Mouse (Mus musculus) layer of hippocampus, adult 11-12 months (tissue): ENCODE data around the gene 7420426K07Rik.

Source experiments
- DNase-seq: peaks from one replicate; pipeline ENCODE4 v3.0.0; 2022; ENCODE audit warnings: low spot score

7420426K07Rik gene

DNA sequence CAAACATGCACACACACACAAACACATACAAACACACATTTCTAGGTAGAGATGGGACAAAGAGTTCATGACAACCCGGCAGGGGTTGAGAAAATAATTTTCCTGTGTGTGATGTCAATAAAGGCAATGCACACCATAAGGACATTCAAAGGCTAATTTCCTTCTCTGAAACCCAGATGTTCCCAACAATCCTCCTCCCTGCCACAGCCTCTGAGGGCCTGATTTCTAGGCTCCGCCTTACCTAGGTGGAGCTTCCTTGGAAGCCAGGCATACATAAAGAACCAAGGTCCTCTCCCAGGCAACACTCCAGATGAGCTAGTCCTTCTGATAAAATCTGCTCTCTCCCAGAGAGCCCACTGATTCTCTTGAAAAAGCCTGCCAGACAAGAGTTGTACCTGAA is at the start of gene 7420426K07Rik:
Gene 7420426K07Rik, plus strand, starts transcription at position 301 of the 400 bp plus-strand sequence.
- DNase-seq, result no peak

DNA sequence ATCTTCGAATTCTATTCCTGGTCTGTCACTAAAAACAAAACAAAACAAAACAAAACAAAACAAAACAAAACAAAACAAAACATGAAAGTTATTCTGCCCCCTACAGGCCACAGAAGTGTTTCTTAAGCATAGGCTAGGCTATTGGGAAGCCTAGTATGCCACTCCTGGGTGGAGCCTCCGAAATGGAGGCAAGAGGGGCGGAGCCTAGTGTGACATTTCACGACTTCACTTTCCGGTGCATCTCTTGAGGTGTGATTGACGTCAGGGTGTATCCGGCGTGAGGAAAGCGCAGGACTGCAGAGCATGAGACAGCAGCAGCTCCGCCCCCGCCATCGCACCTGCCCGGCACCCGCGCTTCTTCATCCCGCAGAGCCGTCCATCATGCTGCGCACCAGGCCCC is 46.7 kb upstream of the 7420426K07Rik start, which contains the start of gene Prr23a2:
Gene Prr23a2, plus strand, starts transcription at position 285 of the 400 bp plus-strand sequence.
- no peak for DNase-seq

DNA sequence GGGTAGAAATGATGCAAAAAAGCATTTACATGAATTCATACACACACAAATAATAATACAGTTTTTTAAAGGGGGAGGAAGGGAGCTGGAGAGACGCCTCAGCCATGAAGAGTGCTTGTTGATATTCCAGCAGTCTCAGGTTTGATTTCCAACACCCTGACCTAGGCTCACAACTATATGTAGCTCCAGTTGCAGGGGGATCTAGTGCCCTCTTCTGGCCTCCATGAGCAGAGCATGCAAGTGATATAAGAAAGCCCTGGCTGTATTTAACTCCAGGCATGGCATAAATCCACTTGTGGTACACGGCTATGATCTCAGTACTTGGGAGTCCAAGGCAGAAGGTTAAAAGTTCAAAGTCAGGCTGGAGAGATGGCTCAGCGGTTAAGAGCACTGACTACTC is 39.5 kb upstream of the 7420426K07Rik start:
- DNase-seq, result no peak

DNA sequence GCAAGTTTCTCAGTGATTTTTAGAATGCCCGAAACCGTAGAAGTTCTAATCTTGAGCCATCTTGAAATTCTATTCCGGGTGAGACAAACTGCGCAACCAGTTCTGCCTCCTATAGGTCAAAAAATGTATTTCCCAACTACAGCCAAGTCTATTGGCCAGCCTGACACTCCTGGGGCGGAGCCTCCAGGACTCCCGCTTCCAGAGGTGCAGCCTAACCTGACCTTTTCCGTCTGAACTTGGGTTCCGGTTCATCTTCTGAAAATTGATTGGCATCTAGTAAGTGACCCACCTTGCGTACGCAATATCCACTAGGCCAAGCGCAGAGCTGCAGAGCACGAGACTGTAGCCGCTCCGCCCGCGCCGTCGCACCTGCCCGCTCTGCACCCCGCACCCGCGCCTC is 38.3 kb upstream of the 7420426K07Rik start, which contains the start of gene Prr23a3:
Gene Prr23a3, plus strand, starts transcription at position 197 of the 400 bp plus-strand sequence.
- no peak for DNase-seq

DNA sequence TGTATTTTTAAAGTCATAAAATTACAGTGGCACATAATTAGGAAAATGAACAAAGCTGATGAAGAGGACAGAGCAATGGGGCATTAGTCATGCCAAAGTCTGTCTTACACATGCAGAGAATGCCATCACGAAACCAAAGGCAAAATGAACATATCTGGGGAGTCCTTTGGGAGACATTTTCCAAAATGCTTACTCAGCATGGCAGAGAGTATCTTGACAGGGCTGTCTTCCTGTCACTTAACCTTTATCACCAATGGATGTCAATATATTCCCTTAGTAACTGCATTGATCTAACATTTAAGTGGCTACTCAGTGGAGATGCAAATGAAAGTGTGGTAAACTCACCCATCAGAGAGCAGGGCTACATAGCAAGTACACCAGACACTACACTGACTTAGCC is 1.4 kb upstream of the 7420426K07Rik start:
- no peak for DNase-seq

DNA sequence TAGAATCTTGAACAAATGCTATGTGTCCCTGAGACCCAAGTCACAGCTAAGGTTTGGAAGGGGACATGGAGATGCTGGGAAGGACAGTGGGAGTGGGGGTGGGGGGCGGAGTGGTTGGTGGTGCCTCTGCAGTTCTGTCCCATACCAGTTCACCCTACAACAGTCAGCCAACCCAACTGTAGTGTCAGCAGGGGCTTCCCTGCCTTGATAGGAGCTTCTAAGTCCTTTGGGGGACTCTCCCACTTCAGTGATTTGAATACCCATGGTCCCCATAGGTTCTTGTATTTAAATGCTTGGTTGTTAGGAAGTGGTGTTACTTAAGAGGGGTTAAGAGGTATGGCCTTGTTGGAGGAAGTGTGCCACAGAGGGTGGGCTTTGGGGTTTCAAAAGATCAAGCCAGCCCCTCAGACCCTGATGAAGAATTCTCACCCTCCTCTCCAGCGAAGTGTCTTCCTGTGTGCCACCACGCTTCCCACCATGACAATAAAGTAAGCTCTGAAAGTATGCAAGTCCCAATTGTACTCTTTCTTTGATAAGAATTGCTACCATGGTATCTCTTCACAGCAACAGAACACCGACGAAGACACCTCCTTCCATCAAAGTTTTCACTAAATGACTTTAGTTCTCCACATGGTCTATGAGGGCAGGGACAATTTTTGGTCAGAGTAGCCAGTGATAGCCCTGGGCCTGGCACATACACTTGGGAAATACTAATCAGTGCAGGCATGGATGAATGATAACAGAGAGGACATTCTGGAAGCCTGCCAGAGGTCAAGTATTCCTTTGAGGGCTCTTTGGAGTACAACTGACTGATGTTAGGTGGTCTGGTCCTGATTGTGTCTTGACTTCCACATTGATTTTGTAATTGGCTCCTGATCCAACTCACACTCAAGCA is 18.0 kb downstream of the 7420426K07Rik start:
- no peak for DNase-seq

DNA sequence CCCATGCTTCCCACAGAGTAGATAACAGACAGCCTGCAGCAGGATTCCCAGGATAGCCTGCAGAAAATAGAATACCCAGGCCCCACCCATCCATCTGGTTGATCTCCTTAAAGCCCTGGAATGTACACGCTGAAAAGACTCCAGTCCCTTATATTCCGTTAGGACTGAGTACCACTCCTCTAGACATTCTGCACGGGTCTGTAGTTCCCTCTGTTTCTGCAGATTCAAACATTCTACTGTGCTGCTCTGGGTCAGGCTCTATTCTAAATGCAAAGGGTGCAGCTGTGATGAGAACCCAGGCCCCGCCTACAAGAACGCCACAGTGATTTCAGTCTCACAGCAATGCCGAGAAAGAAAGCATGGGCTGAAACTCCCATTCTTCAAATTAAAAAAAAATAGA is 20.2 kb downstream of the 7420426K07Rik start:
- DNase-seq, result no peak

DNA sequence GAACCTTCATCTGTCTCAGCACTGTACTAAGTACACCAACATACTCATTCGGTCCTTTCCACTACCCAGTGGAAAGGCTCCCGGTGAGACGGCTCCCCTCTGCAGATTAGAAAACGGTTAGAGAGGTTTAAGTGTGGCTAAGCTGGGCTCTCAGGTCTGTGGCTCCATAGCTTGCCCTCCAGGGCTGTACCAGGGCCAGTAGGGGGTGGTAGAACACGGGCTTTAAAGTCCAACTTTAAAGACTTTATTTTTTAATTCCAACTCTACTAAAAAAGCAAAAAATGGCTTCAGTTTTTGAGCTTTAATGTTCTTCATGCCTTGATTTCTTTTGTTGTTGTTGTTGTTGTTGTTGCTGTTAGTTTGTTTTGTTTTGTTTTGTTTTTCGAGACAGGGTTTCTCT is 21.3 kb downstream of the 7420426K07Rik start:
- DNase-seq, result no peak

DNA sequence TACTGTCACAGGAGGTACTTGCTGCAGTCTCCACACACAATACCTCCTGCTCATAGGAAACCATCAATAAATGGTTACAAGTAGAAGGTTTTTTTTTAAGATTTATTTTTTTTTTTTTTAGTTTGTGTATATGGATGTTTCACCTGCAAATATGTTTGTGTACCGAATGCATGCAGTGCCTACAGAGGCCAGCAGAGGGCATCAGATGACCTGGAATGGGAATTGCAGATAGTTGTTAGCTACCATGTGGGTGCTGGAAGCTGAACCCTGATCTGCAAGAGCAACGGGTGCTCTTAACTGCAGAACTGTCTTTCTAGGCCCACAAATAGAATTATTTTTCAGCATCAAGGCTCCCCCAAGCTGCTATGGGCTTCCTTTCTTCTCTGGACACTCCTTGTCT is 26.6 kb downstream of the 7420426K07Rik start:
- no peak for DNase-seq

DNA sequence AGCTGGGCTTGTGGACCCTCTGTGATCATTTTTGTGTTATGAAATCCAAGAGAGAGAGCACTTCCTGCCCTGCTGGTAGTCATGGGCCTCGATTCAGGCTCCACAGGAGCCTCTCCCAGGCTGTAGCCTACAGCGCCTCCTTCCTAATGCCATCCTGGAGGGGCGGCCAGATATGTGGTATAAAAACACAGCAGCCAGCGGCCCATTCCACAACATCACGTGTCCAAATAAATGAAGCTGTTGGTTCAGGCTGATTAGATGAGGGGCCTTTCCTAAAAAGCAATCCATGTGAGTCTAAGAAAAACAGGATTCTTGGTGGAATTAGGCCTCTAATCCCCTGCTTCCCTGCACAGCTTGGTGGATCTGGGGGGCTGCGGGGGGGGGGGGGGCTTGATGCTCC is 30.0 kb downstream of the 7420426K07Rik start:
- no peak for DNase-seq

DNA sequence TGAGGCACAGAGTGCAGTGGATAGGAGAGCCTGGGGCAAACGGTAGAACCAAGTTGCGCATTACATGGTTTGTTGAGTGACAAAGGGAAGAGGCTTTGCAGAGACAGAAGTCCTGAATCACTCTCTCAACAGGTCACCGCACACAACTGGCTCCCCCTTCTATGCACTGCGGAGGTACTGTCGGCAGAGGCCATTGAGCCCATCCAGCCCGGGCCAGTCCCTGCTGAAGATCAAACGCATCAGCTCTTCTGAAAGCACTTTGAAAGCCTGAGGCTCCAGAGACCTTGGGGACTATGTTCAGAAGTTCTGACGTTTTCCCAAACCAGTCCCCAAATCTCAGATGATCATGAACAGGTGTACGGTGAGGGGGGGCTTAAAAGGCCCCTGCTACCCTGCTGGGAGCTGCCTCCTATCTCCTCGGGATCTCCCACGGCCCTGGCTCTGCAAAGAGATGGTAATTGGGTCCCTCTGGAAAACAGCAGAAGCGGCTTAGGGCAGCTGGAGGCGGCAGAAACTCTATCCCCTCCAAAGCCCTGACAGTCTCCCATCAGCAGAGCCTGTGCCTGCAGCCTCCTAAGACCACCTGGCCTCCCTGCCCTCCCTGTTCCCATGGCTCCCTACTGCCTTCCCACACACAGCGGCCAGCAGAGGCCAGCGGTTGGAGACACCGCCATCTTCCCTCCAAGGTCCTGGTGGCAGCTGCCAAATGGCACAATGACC is 32.4 kb downstream of the 7420426K07Rik start:
- DNase-seq, result no peak

DNA sequence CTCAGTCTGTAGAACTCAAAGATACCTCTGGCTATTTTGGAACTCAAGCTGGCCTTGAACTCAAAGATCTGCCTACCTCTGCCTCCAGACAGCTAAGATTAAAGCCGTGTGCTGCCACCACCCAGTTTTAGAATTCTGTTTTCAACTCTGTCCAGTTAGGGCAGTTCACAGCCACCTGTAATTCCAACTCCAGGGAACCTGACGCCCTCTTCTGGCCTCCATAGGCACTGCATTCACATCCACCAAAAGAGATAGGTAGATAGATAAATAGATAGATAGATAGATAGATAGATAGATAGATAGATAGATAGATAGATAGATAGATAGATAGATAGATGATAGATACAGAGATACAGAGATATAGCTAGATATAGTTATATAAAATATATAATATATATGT is 36.4 kb downstream of the 7420426K07Rik start:
- no peak for DNase-seq

DNA sequence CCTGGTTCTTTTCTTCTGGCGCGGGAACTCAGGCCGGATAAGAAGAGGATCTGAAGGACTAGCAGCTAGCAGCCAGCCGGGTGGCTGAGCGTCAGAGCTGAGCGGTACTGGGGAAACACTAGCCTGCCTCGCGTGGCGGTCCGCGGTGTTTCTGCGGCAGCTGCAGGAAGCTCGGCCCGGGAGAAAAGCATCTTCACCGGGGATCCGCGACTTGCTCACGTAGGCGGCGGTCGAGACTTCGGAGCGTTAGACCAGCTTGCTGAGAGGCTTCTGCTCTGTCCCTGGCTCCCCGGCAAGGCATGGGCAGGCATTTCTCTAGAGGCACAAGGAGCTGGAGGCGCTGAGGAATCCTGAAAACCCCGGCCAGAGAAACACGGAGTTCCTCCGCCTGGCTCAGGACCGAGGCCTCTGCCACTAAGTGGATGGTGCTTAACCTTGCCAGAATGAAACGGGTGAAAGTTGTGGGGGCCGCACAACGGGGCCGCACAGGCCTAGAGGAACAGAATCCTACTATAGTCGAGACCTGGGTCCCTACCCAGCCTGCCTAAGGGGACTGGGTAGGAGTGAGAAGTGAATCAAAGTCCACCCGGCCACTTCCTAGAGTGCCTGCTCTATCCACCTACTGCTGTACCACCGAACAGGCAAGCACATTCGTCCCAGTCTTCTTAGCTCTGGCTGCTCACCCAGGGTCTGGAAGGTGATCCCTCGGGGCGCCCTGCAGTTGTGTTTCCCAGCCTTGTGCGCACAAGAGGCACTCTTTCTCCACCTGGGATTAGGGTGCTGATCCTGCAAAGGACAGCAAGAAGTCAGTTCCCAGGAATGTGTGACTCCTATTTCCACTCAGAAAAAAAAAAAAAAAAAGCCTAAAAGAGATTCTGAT is 49.5 kb downstream of the 7420426K07Rik start:
- no peak for DNase-seq

DNA sequence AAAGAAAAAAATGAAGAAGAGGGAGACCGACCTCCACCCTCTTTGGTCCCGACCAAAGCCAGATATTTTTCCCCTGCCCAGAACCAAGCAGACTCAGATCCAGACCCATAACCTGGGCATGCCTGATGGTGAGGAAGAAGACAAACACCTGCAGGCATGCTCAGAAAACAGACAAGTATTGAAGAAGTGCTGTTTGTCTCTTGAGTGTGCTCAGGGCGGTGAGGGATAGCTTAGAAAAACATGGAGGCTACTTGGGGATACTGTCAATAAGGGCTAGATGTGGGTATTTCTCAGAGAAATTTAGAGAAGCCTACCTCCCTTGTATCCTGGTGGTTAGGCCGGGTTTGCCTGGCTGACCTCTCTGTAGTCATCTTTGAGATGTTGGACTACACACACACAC is 50.4 kb downstream of the 7420426K07Rik start:
- DNase-seq, result no peak

DNA sequence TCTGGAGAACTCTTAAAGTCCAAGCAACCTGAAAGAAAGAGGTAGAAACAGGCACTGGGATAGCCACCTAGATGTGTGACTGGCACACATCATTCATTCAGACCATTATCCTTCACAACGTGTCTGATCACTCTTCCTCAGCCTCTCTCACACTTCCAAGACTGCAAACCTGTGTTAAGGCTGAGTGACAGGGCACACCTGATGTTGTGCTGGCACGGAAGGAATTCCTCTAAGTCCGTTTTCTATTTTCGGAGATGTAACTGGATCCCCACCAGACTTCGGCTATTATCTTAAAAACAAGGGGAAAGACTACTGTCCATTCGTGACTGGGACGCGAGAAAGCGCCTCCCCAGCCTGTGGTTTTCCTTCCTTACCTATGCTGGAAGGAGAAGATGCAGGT is 50.9 kb downstream of the 7420426K07Rik start:
- no peak for DNase-seq
